Mouse (Mus musculus): Measurements from ENCODE around the gene Drosha.
"Not testable (repeated sequence)": the region's sequence is repeated elsewhere in the genome, so short reads cannot be mapped to it uniquely, and the experiment has no call there.

Drosha gene

DNA sequence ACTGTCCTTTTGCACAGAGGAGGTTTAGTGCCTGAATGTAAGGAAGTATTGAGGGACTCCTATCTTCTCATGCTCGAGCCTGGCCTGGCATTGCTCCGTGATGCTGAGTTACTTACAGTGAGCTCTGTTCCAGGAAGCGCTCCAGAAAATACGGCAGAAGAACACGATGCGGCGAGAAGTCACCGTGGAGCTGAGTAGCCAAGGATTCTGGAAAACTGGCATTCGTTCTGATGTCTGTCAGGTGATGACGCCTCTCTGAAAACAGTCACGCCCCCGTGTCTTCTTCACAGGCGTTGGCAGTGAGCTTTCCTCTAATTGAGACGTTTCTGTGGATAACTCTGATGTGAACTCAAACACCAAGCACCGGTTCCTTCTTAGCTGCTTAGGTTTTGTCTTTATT, 60.2 kb downstream of the Drosha start:
- DNase-seq (ENCODE audit: low spot score in 2 of 2), result peak; percentile 61 to 63

DNA sequence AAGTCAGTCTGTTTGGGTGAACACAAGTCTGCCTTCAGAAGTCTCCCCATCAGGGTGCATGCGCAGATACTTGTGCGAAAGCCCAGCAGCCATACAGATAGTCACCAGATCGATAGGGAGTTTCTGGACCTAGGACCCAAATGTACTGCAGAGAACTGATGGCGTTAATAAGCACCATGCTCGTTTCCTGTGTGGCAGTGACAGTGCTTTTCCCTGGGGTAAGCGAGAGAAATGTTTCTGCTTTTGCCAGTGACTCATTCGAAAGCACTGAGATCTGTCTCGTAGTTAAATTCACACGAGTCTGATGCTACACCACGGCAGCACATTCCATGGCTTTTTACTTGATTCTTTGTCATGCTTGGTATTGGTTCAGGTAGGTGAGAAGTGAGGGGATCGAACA, 60.7 kb downstream of the Drosha start:
- peak in 1 of 2 experiments; percentile 34 for DNase-seq (ENCODE audit: low spot score in 2 of 2)

DNA sequence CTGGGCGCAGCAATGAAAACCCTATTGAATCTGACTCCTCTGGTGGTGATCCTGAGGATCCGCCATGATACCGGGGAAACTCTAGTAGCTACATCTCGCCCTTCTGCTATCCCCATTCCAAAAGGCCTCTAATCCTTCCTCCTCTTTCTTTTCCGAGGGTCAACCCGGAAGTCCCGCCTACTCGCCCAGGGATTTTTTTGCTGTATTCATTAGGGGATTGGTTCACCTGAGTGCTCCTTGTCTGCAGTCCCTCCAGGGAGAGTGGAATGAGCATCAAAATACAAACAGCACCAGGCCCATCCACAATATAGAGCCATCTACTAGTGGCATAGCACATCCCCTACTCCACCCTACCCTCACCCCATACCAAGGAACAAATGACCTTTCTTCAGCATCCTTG, 62.6 kb downstream of the Drosha start:
- DNase-seq (ENCODE audit: low spot score in 2 of 2), result no peak

DNA sequence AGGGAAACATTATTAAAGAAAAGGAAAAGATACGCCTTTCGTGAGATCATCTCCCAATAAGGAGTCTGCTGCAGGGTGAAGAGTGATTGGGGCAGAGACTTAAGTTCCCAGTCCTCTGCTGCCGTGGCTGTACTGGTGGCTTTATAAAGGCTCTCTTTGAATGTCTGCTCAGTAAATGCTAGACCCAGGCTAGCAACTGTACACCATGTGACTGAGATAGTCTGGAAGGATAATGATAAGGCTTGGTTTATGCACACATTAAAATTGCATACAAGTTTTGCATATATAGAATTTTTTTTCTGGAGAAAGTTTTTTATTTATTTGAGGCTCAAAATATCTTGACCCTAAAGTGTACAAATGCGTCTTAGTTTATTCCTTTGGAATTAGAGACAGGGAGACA, 63.7 kb downstream of the Drosha start:
- no peak for DNase-seq (ENCODE audit: low spot score in 2 of 2)

DNA sequence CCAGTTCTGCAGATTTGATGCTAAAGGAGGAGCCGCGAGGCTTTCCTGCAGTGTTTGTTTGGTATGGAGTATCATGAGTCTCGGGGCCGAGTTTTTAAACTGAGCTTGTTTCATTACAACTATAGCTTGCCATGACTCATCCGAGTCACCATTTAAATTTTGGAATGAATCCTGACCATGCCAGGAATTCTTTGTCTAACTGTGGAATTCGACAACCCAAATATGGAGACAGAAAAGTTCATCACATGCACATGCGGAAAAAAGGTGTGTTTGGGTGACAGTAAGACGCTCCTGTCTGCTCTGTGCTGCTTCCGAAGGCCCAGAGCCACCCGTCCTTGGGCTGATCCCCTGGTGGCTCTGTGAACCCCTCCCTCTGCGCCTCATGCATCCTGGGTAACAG, 65.3 kb downstream of the Drosha start:
- no peak for DNase-seq (ENCODE audit: low spot score in 2 of 2)

DNA sequence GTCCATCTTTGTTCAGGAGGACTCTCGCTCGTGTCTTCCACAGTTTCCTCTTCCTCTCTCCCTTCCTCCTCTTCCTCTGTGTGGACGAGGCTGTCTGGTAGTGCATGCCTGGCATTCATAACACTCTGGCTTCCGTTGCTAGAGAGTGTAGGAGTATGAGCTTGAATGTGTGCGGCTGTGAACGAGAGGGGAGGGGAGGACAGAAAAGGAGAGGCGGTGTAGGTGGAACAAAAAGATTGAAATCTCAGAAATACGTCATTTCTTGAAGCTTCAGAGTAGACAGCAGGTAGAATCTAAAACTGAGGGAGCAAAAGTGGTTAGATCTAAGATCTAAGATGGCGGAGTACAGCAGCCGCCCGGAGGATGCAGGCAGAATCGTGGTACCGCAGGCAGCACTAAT, 70.8 kb downstream of the Drosha start:
- peak; percentile 48 to 52 for DNase-seq (ENCODE audit: low spot score in 2 of 2)

DNA sequence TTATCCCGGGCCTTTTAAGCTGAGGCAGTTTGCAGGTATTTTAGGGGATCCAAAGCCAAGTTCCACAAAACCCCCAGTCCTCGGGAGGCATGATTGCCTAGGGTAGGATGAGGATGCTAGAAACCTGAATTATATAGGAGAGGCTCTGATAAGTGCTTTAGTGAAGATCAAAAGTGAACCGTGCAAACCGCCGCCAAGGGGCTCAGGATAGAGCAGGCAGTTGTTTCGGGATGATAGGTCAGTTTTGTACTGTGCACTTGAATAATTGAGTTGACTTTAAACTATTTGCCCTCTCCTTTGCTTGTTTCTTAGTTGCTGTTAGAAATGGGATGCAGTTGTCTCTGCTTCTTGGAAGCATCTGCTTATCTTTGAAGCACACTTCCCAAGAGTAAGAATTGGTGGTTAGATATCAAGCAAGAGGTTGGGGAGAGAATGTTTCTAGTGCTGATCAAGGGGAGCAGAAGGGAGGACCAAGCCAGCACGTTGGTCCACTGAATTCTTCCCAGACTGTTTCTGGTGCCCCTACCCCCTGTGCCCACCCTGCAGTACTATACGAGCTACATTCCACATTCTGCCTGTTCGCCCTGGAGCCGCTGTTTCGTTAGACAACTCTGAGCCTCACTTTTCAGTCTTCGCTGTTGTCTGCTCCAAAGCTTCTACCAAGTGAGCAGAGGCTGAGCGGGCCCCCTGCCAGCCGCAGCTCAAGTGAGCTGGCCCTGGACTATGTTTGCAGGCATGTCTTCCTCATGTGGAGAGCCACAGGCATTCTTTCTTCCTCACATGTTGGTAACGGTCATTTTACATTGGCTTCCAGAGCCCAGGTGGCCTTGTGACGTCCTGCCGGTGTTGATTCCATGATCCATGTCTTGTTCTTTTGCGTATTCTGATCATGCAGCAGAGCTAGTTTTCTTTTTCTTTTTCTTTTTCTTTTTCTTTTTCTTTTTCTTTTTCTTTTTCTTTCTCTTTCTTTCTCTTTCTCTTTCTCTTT, 71.7 kb downstream of the Drosha start:
- no peak for DNase-seq (ENCODE audit: low spot score in 2 of 2)

DNA sequence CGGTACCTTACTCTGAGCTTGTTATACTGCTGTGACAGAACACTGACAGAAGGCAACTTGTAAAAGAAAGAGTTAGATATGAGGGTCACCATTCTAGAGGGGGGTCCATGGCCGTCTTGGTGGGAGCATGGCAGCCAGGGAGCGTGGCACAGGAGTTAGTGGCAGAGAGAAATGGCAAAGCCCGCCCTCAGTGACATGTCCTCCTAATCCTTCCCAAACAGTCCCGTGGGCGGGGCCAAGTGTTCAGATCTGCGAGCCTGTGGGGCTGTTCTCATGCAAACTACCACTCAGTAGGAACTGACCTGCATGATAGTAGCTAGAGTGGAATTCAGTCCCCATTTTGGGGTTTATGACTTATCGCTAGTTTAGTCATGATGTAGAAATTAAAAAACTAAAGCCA, 73.2 kb downstream of the Drosha start:
- no peak for DNase-seq (ENCODE audit: low spot score in 2 of 2)

DNA sequence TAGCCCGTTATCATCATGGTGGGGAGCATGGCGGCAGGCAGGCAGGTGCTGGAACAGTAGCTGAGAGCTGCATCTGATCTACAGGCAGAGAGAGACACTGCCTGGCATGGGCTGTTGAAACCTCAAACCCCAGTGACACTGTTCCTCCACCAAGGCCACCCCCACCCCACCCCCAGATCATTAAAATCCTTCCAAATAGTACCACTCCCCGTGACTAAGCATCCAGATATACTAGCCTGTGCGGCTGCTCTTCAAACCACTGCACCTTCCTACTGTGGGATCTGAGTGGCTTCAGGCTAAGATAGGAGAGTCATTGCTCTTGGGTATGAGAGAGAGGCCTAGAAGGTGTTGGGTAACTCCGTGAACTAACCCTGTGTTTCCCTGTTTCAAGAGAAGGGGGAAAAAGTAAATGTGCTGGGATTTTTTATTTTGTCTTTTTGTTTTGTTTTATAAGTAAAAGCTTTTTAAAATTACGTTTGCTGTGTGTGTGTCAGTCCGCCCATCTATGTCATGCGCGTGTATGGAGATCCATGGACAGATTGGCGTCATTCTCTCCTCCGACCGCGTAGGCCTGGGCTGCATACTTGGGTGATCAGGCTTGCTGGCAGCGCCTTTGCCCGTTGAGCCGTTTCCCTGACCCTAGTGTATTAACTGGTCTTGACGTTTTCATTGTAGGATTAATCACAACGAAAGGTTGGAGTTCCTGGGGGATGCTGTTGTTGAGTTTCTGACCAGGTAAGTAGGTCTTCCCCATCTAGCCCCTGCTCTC, 76.0 kb downstream of the Drosha start:
- DNase-seq (ENCODE audit: low spot score in 2 of 2), result no peak

DNA sequence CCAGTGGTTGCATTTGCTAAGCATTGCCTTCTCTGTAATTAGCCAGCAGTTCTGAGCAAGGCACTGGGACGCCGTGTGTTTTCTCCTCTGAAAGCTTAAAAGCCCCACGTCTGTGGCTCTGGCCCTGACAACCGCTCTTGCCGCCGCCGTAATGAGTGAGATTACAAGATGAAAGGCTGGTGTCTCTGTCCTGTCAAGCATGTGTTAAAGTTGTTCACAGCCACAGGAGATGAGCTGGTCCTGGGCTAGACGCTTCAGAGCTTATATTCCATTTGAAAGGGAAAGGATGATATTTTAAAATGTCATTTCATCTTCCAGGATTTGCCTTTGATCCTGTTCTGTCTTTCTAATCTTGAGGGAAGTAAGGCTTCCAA, 76.6 kb downstream of the Drosha start:
- no peak for DNase-seq (ENCODE audit: low spot score in 2 of 2)

DNA sequence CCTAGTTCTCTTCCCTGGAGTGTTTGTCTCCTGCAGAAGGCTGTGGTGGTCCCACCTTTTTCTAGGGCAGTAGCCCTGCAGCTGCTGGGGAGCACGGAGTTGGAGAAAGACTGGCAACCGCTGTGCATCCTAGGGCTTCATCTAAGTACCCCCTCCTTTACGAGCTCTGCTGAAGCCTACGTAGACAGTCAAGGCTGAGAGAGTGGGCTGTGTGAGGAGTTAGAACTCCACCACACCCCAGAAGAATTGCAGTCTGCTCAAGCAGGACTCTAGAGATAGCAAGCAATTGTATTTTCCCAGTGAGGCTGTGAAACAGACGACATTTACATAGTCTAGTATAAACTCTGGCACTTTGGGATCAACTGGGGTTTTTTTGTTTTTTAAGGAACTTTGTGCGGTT, 79.8 kb downstream of the Drosha start:
- DNase-seq (ENCODE audit: low spot score in 2 of 2), result no peak

DNA sequence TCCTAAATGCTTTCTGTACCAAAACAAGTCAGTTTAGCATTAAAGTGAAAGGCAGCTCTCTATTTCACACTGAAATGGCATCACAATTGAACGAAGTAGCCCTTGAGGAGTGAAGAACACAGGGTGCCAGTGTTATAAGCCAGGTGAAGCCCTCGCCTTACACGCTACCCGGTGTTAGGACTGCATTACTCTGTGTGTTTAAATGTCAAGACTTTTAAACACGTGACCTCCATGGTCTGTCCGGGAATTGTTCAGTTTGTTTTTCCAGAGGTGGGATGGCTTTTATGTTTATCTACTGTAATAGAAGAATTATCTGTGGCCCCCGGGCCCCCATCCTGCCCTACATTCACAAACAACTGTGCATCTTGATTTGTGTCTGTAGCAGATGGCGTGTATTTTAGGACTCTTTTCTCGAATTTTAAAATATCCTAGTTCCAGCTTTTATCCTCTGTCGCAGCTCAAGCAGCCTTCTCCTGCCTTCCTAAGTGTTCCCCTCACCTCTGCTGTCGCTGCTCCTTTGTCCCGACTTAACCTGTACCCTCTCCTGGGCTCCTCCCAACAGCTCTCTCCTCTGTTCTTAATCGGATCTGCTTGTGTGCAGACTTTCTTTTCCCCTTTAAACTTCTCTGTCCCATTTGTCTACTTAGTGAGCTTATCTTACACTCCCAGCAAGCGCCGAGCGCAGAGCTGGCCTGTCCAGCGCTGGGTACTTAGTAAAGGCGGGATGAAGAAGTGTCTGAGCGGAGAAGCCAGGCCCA, 83.5 kb downstream of the Drosha start:
- DNase-seq (ENCODE audit: low spot score in 2 of 2), result no peak

DNA sequence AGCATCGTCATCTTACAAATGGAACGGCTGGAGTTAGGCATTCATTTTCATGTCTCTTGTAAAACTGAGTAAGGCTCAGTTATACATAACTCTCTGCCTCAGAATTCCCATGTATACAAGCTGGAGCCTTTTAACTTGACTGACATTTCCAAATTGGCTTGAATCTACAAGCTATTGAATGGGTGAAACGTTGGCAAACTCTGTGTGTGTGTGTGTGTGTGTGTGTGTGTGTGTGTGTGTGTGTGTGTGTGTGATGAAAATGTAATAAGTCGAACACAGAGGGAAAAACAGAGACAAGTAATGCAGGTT, 84.1 kb downstream of the Drosha start:
- no peak for DNase-seq (ENCODE audit: low spot score in 2 of 2)

DNA sequence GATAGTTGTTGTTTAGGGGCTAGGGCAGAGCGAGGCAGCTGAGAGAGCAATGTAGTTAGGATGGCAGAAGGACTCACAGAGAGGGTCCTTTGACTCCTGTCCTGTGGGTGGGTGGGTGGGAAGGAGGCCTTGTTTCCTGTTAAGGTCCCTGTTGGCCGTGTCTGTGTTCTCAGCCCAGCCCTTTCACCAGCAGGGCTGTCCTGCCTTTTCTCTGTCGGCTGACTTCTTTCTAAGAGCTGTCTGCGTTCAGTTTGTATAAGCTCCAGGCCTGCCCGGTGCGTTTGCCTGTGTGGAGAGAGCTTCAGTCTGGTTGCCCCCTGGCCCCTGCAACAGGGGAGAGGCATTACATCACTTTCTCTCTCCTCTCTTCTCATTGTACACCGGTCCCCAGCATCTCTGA, 84.6 kb downstream of the Drosha start:
- DNase-seq (ENCODE audit: low spot score in 2 of 2), result no peak

DNA sequence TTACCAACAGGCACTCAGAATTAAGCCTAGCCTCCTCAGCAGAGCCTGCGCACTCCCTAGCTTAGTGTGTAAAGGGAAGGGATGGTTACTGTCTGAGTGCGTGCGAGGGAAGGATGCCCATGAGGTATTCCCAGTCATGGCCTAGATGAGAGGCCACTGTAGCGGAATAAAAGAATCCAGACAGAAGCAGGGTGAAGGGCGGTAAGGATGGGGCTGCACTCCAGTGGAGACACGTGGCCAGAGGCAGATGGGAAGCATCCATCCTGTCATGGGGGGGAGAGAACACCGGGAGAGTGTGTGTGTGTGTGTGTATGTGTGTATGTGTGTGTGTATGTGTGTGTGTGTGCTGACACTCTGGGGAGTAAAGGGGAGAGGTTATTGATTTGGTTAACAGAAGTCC, 86.5 kb downstream of the Drosha start:
- DNase-seq (ENCODE audit: low spot score in 2 of 2), result no peak

DNA sequence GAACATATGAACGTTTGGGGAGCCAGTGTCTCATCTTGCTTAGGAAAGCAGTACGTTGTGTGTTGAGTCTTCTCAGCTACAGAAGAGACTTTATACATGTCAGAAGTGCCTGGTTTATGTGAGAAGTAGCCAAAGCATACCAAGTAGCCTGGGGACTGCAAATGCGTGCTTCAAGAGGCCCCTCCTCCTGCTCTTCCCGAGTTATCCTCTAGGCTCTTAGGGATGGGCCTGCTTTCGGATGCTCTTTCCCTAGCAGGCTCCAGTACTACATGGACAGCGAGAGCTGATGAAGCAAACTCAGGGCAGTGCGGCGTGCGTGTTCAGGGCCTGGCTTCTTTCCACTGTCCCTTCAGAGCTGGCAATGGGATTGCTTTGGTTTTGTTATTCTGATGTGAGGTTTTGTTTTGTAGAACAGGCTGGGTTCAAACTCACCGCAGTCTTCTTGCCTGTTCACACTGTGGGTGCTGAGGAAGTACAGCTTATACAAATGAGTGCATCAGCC, 91.8 kb downstream of the Drosha start:
- no peak for DNase-seq (ENCODE audit: low spot score in 2 of 2)

DNA sequence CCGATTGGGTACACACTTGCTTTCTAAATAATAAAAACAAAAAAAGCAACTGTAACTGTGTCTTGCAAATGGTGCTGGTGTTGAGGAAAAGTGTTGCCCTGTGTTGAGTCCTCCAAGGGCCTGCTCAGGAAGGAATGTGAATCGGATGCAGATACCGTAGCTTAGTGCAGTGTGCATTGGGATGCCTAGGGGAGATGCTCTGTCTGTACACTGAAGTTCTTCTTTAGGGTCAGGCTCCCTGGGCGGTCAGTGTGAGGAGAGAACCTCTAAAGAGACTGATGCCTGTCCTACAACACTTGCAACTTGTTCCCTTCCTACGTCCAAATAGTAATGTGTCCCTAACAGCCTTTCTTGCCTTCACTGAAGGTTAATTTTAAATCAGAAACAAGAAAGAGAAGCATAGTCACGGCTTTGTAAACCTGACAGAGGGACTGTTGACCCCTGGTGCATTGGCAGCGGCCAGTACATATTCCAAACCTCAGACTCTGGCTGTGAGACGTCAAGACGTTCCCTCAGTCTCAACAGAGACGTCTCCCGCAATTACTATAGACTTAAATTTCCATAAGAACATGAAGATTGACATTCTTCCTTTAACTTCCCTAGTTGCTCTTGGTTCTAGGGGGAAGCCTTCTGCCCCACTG, 94.8 kb downstream of the Drosha start:
- not testable (repeated sequence) for DNase-seq (ENCODE audit: low spot score in 2 of 2)

DNA sequence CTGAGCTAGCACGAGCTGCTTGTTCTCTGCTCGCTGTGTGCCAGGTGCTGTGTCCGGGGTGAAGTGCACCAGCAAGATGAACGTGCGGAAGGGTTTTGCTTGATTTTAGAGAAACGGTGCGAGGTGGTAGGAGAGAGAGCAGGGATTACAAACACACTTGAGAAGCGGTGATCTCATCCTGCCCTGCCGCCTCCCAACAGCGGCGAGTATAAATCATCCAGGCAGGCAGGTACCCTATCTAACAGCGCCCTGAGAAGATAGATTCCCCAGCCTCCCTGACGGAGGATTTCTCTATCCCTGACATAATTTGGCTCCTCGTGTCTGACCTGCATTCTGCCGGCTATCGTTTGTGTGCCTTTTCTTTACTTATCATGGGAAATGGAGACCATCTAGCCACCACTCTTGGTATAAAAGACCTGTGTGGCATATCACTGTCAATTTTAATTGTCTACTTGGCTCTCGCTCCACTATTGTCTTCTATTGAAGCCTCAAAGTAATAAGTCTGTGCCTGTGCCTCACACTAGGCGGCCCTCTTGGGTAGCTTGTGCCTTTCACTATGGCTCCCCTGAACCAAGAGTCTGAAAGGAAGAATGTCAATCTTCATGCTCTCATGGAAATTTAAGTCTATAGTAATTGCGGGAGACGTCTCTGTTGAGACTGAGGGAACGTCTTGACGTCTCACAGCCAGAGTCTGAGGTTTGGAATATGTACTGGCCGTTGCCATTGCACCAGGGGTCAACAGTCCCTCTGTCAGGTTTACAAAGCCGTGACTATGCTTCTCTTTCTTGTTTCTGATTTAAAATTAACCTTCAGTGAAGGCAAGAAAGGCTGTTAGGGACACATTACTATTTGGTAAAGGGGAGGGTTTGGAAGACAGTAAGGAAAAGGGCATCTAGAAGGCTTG, 95.6 kb downstream of the Drosha start:
- DNase-seq (ENCODE audit: low spot score in 2 of 2), result no peak

DNA sequence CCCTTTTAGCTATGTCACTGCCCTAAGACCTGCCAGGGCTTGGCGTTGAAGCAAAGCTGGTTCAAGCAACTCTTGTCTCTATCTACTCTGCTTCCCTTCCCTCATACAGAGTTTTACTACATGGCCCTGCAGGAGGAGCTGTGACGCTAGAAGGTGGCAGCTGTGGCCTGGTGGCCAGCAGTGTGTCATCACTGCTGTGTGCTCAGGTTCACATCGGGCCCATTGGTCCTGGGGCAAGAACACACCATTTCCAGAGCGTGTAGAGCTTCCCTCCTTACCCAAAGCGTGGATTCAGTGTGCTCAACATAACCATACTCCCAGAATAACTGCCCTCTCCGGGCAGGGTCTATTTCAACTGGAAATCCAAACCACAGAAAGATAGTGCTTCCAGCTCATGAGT, 97.3 kb downstream of the Drosha start:
- no peak for DNase-seq (ENCODE audit: low spot score in 2 of 2)

DNA sequence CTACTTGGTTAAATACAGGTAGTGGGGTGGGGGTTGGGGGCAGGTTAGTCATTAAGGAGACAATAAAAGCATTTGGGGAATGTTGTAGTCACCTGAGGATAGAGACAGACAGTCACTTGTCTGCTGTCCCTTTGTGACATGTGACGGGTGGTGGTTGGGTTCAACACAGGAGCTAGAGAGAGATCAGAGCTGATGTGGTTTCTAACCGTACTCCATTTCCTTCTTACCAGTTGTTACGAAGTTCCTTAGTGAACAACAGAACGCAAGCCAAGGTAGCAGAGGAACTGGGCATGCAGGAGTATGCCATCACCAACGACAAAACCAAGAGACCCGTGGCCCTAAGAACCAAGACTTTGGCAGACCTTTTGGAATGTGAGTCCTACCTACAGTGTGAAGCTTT, 99.2 kb downstream of the Drosha start:
- no peak for DNase-seq (ENCODE audit: low spot score in 2 of 2)

DNA sequence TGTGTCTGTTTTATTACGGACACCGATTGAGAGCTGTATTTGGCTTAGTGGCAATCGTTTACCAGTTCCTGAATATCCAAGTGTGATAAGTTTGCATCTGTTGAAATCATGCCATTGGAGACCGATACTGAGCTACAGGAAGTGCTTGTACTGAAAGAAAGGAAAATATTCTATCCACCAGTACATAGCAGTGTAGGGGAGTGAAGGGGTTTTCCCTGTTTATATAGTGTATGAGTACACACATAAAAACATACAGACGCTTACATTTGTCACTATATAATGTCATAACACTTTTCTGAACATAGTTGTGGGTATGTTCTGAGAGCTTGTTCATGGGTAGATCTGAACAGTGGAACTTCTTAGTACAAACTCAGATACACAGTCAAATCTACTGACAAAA, 106.9 kb downstream of the Drosha start:
- no peak for DNase-seq (ENCODE audit: low spot score in 2 of 2)

All from right cerebral cortex, adult 2 months (tissue).